Mouse (Mus musculus) hindbrain, embryonic 13.5 days (tissue): ENCODE measurements at regions not wholly inside any gene's neighbourhood (a gene's known extent, or its start where the extent isn't known, plus 50 kb on each side); places are given as distances from the start of the nearest gene placed in this dataset.

ENCODE experiments used
- ATAC-seq: fragments of 200-750 bp; cut with Nextera tagmentation; 2 replicates; pipeline ENCODE4 v1.8.0; 2017; ENCODE audit warnings: moderate TSS enrichment; ENCODE audit not compliant: low FRiP score
- H3K27ac ChIP-seq: fragments of 300-500 bp; sonication (generic); 2 replicates; pipeline ENCODE4 v1.5.1; 2015; ENCODE audit warnings: inconsistent platforms, mild to moderate bottlenecking, moderate library complexity
- H3K27me3 ChIP-seq: fragments of 300-500 bp; sonication (generic); 2 replicates; pipeline ENCODE4 v1.6.1; 2015; ENCODE audit warnings: mild to moderate bottlenecking, inconsistent platforms
- H3K36me3 ChIP-seq: fragments of 300-500 bp; sonication (generic); 2 replicates; pipeline ENCODE4 v1.6.1; 2015; ENCODE audit warnings: mild to moderate bottlenecking, inconsistent platforms
- H3K4me1 ChIP-seq: fragments of 300-500 bp; sonication (generic); replicated peaks from 2 replicates; pipeline ENCODE4 v1.6.1; 2015; ENCODE audit warnings: inconsistent platforms
- H3K4me2 ChIP-seq: fragments of 300-500 bp; sonication (generic); 2 replicates; pipeline ENCODE4 v1.6.1; 2015; ENCODE audit warnings: inconsistent platforms, mild to moderate bottlenecking, moderate library complexity
- H3K4me3 ChIP-seq: fragments of 300-500 bp; sonication (generic); 2 replicates; pipeline ENCODE4 v1.5.1; 2015; ENCODE audit warnings: mild to moderate bottlenecking, inconsistent platforms
- H3K9ac ChIP-seq: fragments of 300-500 bp; sonication (generic); 2 replicates; pipeline ENCODE4 v1.6.1; 2015; ENCODE audit warnings: mild to moderate bottlenecking, inconsistent platforms
- H3K9me3 ChIP-seq: fragments of 300-500 bp; sonication (generic); 2 replicates; pipeline ENCODE4 v1.6.1; 2016; ENCODE audit warnings: inconsistent platforms
- whole genome bisulfite sequencing: fragments of 180-500 bp; shearing (Covaris S2); methylation state at CpG from one replicate; pipeline ENCODE4 v1.1.7; 2015; 5-methylcytosine and 5-hydroxymethylcytosine counted together

DNA sequence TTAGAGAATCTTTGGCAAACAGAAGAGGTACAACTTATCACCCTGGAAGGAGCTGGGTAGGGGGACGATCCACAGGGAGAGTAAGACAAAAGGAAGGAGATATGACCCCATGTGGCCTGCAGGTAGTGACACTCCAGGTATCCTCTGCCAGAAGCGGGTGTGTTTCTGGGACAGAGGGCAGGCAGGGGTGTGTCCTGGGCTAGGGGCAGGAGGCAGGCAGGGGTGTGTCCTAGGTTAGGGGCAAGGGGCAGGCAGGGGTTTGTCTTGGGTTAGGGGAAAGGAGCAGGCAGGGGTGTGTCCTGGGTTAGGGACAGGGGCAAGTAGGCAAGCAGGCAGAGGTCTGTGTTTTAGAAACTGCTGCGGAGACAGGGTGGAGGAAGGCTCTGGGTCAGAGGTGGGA lies 120.5 kb downstream of the Cyp26b1 start:
- Histone ChIP-seq H3K27me3 (no peaks in the 10 kb centered on the region), H3K27ac (no peak overlapping the region), H3K9me3 (no peaks in the 10 kb centered on the region), H3K36me3 (no peaks in the 10 kb centered on the region), H3K4me2 (no peak overlapping the region), H3K9ac (no peak overlapping the region), H3K4me3 (no peak overlapping the region), H3K4me1 (peaks cover 10% of the 10 kb centered on the region)
- 67% methylated on average over 3 of the region's 3 CpGs for WGBS
- no peak for ATAC-seq

DNA sequence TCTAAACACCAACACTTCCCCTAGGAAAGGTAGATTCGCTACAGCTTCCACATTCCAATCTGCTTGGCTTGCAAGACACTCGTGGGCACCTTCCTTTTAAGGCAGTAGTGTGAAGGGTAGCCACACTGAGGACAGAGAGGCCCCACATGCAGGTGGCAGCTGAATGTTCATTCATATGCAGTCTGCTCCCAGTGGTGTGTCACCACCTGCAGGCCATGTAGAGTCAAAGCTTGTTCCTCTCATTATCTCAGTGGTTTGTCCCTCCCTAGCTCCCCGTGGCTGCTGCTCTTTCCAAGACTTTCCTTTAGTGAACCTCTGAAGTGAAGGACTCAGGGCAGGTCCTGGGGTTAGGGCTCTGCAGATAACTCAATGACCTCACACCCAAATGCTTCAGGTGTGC lies 121.4 kb downstream of the Cyp26b1 start:
- Histone ChIP-seq H3K9ac (no peak overlapping the region), H3K36me3 (no peaks in the 10 kb centered on the region), H3K4me2 (no peak overlapping the region), H3K27me3 (no peaks in the 10 kb centered on the region), H3K4me1 (peaks cover 9% of the 10 kb centered on the region), H3K27ac (no peak overlapping the region), H3K9me3 (no peaks in the 10 kb centered on the region), H3K4me3 (no peak overlapping the region)
- no peak for ATAC-seq
- WGBS, result 23% methylated on average over 3 of the region's 3 CpGs

DNA sequence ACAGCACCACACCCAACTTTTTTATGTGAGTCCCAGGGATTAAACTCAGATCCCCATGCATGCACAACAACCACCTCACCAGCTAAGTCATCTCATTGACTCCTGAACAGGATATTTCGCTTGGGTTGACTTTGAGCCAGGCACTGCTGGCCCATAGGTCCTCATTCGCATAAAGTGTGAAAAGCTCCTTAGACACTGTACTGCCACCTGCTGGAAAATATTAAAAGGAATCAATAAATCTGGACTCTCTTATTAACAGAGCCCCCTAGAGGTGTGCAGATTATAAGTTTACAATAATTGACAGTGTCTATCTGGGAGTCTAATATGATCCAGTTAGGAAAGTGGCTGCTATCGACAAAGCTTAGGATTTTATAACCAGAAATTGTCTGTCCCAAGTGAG lies 126.4 kb downstream of the Cyp26b1 start:
- WGBS, result 89% methylated on average over 3 of the region's 3 CpGs
- Histone ChIP-seq H3K4me2 (no peak overlapping the region), H3K27ac (no peak overlapping the region), H3K36me3 (no peaks in the 10 kb centered on the region), H3K4me1 (no peaks in the 10 kb centered on the region), H3K4me3 (no peak overlapping the region), H3K9ac (no peak overlapping the region), H3K9me3 (no peaks in the 10 kb centered on the region), H3K27me3 (no peaks in the 10 kb centered on the region)
- no peak for ATAC-seq

DNA sequence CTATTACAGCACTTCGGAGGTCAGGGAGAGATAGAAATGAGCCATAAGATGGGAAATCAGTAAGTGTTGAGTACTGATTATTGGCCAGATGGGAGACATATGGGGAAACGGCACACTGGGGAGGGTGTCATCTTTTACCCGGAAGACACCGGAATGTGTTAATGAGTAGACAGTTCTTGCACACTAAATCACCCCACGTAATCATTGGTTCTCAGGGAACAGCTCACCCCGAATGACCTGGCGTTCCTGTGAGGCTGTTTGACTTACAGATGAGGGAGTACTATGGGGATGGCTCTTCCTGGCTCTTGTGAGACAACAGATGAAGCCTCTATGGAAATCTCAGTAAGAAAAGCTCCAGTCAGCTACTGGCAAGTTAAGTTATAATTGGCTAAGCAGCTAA lies 127.5 kb downstream of the Cyp26b1 start:
- ATAC-seq, result no peak
- Histone ChIP-seq H3K4me1 (no peaks in the 10 kb centered on the region), H3K36me3 (no peaks in the 10 kb centered on the region)

DNA sequence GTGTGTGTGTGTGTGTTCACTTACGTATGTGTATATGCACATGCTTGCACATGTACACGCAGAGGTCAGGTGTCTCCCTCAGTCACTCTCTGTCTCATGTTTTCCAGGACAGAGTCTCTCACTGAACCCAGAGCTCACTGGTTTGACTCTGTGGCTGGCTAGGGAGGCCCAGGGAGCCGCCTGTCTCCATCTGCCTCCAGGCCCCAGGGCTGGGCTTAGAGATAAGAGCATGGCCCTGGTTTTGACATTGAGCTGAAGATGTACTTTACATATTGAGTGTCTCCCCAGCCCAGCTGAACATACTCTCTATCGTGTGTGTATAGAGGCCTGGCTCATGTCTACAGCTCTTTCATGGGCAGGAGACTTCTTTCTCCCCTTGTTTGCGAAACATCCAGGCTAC lies 128.1 kb downstream of the Cyp26b1 start:
- Histone ChIP-seq H3K4me1 (no peaks in the 10 kb centered on the region), H3K27ac (no peak overlapping the region), H3K9ac (no peak overlapping the region), H3K36me3 (no peaks in the 10 kb centered on the region), H3K4me2 (no peak overlapping the region), H3K4me3 (no peak overlapping the region), H3K9me3 (no peaks in the 10 kb centered on the region), H3K27me3 (no peaks in the 10 kb centered on the region)
- WGBS, result 85% methylated on average over 5 of the region's 5 CpGs
- ATAC-seq, result no peak

More for the DNA sequence above, 127.5 kb downstream of the Cyp26b1 start:
- H3K27me3 ChIP-seq, result no peaks in the 10 kb centered on the region
- H3K9me3 ChIP-seq, result no peaks in the 10 kb centered on the region
- H3K4me2 ChIP-seq, result no peak overlapping the region
- no peak overlapping the region for H3K27ac ChIP-seq
- no peak overlapping the region for H3K9ac ChIP-seq
- WGBS, result 56% methylated on average over 7 of the region's 7 CpGs
- no peak overlapping the region for H3K4me3 ChIP-seq

DNA sequence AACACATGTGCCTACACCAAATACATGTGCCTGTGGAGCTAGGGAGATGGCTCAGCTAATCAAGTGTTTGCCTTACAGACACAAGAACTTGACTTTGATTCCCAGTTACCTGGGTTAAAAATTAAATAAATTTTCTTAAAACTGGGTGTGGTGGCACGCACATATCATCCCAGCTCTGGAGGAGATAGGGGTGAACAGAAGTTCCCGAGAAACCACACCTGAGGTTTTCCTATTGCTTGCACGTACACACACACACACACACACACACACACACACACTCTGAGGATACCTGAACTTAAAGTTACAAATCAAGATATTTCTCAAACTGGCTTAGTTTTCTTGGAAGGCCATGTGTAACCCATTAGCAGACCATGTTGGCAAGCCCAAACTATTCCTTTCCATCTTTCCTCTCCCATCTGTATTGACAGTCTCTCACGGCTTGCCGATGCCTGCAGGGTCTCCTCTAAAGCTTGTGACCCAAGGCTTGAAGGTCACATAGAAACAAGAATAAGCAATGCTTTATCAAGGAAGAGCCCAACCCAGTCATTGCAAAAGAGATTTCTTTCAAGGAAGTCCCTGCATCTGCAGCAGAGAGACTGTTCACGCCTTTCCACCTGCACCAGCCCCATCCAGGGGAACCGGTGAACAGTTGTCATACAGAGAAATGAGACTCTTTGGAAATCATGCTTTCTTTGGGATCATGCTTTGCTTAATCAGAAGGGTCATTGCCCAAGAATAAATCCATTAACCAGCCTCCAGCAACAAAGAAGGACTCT lies 129.9 kb downstream of the Cyp26b1 start:
- 90% methylated on average over 7 of the region's 7 CpGs for WGBS
- no peak overlapping the region for H3K4me3 ChIP-seq
- H3K27ac ChIP-seq, result no peak overlapping the region
- H3K36me3 ChIP-seq, result no peaks in the 10 kb centered on the region
- H3K9ac ChIP-seq, result no peak overlapping the region
- no peak overlapping the region for H3K4me2 ChIP-seq
- no peaks in the 10 kb centered on the region for H3K4me1 ChIP-seq
- H3K9me3 ChIP-seq, result no peaks in the 10 kb centered on the region
- no peaks in the 10 kb centered on the region for H3K27me3 ChIP-seq
- ATAC-seq, result no peak

DNA sequence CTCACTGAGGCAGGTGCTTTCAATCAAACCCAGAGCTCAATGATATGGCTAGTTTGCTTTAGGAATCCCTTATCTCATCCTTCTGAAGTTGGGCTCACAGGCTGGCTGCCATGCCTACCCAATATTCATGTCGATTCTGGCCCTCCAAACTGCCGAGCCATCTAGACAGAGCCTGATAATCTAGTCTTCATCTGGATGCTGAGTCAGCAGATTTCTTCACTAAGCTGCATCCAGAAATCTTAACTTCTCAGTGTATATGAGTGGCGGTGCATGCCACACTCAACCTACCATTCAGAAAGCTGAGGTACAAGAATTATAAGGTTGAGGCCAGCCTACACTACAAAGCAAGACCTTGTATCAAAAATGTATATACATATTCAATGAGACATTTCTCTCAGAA lies 136.9 kb downstream of the Cyp26b1 start:
- Histone ChIP-seq H3K9me3 (no peaks in the 10 kb centered on the region), H3K9ac (no peak overlapping the region), H3K4me1 (no peaks in the 10 kb centered on the region), H3K4me3 (no peak overlapping the region), H3K27me3 (no peaks in the 10 kb centered on the region), H3K27ac (no peak overlapping the region), H3K36me3 (no peaks in the 10 kb centered on the region), H3K4me2 (no peak overlapping the region)
- 92% methylated on average over 3 of the region's 3 CpGs for WGBS
- ATAC-seq, result no peak

DNA sequence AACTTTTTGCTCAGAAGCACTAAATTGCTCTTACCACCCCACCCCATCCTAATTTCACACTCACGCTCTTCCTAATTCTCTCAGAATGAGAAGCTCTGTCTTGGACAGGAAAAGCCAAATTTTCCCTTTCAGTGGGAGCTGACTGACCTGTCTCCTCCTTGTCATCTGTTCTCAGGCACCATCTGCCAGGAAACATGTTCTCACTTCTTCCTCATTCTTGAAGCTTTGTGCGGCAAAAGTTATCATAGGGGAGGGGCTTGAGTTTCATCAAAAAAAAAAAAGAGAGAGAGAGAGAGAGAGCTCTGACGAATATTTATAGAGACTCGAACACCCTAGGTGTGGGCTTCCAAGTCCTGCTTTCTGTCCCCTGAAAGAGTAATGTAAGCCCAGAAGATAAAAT lies 148.6 kb downstream of the Cyp26b1 start:
- ATAC-seq, result no peak
- 75% methylated on average over 4 of the region's 4 CpGs for WGBS
- H3K9ac ChIP-seq, result no peak overlapping the region

DNA sequence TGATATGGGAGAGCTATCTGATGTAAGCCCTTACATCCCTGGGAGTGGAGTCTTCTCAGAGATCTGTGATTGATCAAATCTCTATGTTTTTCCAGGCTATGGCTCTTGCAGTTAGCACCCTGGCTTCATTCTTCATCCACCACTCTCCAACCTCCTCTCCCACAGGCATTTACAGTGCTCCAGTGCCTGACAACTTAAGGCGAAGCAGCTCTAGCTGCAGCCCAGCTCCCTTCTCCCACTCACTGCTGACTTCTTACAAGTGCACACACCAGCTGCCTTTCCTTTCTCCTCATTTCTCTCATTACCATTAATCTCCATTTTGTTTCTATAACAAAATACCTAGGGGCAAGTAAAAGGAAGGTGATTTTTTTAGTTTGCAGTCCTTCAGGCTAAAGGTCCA lies 151.0 kb downstream of the Cyp26b1 start:
- no peak overlapping the region for H3K4me3 ChIP-seq
- ATAC-seq, result no peak
- no peak overlapping the region for H3K4me2 ChIP-seq
- H3K27me3 ChIP-seq, result peaks cover 1% of the 10 kb centered on the region; the same call in 1 of the 2 replicates
- no peaks in the 10 kb centered on the region; the same call in 1 of the 2 replicates for H3K9me3 ChIP-seq
- H3K36me3 ChIP-seq, result no peaks in the 10 kb centered on the region
- H3K9ac ChIP-seq, result no peak overlapping the region
- no peak overlapping the region for H3K27ac ChIP-seq
- H3K4me1 ChIP-seq, result no peaks in the 10 kb centered on the region
- WGBS, result 72% methylated on average over 1 of the region's 1 CpGs

More for the DNA sequence above, 148.6 kb downstream of the Cyp26b1 start:
- Histone ChIP-seq H3K4me2 (no peak overlapping the region), H3K4me1 (no peaks in the 10 kb centered on the region), H3K27ac (no peak overlapping the region), H3K9me3 (no peaks in the 10 kb centered on the region; the same call in 1 of the 2 replicates), H3K4me3 (no peak overlapping the region), H3K36me3 (no peaks in the 10 kb centered on the region), H3K27me3 (no peaks in the 10 kb centered on the region)

DNA sequence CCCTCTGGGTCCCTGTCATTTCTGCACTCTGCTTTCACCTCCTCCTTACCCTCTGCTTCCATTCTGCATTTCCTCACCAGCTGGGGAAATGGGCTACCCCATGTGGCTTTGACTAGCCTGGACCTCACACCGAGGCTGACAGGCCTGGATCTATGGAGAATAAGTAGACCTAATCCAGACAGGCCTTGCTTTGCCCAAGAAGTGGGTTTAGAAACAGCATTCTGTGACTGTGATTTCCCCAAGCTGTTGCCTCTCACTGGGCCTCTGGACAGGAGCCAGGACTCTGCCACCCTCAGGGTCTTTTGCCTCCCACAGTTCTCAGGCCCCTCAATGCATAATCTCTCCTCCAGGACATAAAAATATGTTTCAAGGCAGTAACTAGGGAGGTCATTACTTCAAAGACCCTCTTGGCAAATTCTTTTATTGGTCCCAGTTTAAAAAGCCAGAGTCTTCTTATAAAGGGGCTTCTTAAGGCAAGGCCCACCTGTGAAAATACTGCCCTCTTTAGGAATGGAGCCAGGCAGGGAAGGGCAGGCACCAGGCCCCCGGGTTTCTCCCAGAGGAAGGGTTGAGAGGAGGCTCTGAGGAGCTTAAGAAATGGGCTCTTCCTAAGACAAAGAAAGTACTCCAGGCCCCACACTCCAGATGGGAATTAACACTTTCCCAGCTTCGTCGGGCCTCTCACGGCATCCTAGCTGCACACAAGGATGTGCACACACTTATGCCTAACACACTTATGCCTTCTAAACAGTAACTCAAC lies 151.8 kb downstream of the Cyp26b1 start:
- Histone ChIP-seq H3K4me3 (no peak overlapping the region), H3K4me1 (no peaks in the 10 kb centered on the region), H3K9ac (no peak overlapping the region), H3K4me2 (no peak overlapping the region), H3K36me3 (no peaks in the 10 kb centered on the region), H3K27ac (no peak overlapping the region), H3K9me3 (no peaks in the 10 kb centered on the region; the same call in 1 of the 2 replicates), H3K27me3 (peaks cover 4% of the 10 kb centered on the region; the same call in 1 of the 2 replicates)
- WGBS, result 82% methylated on average over 5 of the region's 5 CpGs
- ATAC-seq, result no peak

DNA sequence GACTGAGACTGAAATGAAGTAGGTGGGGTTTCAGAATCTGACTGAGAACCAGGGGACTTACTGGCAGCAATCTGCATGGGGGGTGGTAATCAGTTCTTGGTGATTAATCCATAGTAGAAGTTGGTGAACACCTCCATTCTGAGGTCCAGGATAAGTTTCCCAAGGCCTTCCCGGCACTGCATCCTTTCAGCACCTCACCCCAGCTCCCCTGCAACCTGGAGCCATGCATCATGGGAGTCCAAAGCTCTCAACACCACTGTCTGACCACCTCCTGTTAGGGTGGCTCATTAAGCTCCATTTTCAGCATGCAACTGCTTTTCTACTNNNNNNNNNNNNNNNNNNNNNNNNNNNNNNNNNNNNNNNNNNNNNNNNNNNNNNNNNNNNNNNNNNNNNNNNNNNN lies 157.0 kb downstream of the Cyp26b1 start:
- Histone ChIP-seq H3K27ac (no peak overlapping the region), H3K9ac (no peak overlapping the region), H3K4me2 (no peak overlapping the region), H3K36me3 (no peaks in the 10 kb centered on the region), H3K4me3 (no peak overlapping the region), H3K9me3 (no peaks in the 10 kb centered on the region; the same call in 1 of the 2 replicates), H3K27me3 (peaks cover 4% of the 10 kb centered on the region; the same call in 1 of the 2 replicates), H3K4me1 (peaks cover 8% of the 10 kb centered on the region)
- whole genome bisulfite sequencing, result 83% methylated on average over 1 of the region's 1 CpGs
- no peak for ATAC-seq

DNA sequence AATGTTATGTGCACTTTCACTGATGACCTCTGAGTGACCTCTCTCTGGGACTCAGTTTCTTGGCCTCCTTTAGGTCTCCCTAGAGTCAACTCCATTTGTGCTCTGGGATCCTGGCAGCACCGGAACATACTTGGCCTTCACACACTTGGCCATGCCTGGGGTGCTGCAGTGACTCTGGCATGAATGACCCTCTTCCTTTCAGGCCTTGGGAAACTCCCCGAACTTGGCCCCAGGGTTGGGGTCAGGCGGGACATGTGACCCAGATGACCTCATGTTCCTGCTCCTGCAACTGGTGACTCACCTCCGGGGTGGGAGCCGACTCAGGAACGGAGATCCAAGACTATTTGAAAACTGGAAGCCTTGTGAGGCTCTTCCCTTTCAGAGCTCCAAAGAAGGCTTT lies 159.2 kb downstream of the Cyp26b1 start:
- H3K36me3 ChIP-seq, result no peaks in the 10 kb centered on the region
- peaks cover 16% of the 10 kb centered on the region; the same call in 1 of the 2 replicates for H3K27me3 ChIP-seq
- no peaks in the 10 kb centered on the region for H3K9me3 ChIP-seq
- no peak overlapping the region for H3K9ac ChIP-seq
- no peak overlapping the region for H3K4me3 ChIP-seq
- peaks cover 21% of the 10 kb centered on the region for H3K4me1 ChIP-seq
- H3K27ac ChIP-seq, result no peak overlapping the region
- no peak overlapping the region for H3K4me2 ChIP-seq
- 86% methylated on average over 6 of the region's 6 CpGs for WGBS
- ATAC-seq, result no peak

DNA sequence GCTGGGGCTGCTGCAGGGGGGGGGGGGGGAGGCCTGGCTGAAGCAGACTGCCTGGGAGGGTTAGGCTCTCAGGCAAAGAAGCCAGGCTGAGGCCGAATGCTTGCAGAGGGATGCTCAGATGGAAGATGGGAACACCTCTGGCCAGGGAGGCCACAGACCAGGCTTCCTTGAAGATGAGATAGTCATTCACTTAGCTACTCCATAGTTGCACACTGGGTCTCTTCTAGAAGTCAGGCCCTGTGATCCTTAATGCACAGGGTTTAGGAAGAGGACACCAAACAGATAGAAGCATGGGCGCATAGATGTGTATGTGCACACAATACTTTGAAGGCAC lies 162.1 kb downstream of the Cyp26b1 start:
- Histone ChIP-seq H3K36me3 (no peaks in the 10 kb centered on the region), H3K27ac (no peak overlapping the region), H3K9me3 (no peaks in the 10 kb centered on the region), H3K9ac (no peak overlapping the region), H3K4me2 (no peak overlapping the region), H3K27me3 (peaks cover 14% of the 10 kb centered on the region; the same call in 1 of the 2 replicates), H3K4me1 (peaks cover 21% of the 10 kb centered on the region), H3K4me3 (no peak overlapping the region)
- ATAC-seq, result no peak
- WGBS, result 78% methylated on average over 2 of the region's 2 CpGs
